Mouse (Mus musculus): ENCODE results near the gene Prss30.

The Prss30 gene

GRCm38 (mm10) chr17:23980297-23980909 is at the start of gene Prss30:
Gene Prss30, minus strand, starts transcription at chr17:23980566.
- ATAC-seq (ENCODE audit: low TSS enrichment) = no peak

DNA sequence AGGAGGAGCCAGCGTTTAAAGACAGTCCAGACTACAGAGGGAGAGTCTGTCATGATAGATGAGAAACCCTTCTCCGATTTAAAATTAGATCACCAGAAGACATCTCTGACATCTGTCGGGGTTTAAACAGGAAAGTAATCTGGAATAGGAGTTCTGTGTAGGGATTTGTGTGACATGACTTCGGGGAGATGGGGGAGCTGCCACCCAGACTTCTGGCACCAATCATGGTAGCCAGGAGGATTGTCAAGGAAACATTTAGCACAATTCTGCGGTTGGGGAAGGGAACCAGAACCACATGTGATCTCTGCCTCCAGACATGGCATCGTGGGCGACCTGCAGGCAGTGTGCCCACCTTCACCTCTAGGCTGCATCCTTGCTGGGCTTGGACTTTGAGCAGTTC is 49.1 kb upstream of the Prss30 start:
- peak; percentile 52; the same call in 1 of the 2 replicates for ATAC-seq (ENCODE audit: low TSS enrichment)

GRCm38 (mm10) chr17:24021375-24022199 is 41.2 kb upstream of the Prss30 start:
- no peak for ATAC-seq (ENCODE audit: low TSS enrichment)

- ATAC-seq (ENCODE audit: low TSS enrichment) = no peak
Observed at GRCm38 (mm10) chr17:24020696-24021095, 40.3 kb upstream of the Prss30 start.

GRCm38 (mm10) chr17:24015727-24016126 is 35.4 kb upstream of the Prss30 start:
- peak; percentile 74; the same call in 1 of the 2 replicates for ATAC-seq (ENCODE audit: low TSS enrichment)

DNA sequence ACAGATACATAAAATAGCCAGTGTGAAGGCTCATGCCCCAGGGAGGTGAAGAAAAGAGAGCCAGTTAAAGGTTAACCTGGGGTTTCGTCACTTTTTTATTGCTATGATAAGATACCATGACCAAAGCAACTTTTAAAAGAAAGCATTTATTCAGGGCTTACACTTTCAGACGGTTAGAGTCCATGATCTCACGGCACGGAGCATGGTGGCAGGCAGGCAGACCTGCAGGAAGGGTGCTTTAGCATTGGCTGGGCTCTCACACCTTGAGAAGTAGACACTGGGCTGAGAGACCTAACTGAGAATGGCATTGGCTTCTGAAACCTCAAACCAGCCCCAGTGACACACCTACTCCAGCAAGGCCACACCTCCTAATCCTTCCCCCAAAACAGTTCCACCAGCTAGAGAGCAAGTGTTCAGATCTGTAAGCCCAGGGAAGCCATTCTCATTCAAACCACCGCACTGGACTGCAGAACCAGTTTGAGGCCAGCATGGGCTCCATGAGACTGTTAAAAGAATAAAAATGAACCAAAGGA is 34.1 kb upstream of the Prss30 start:
- ATAC-seq (ENCODE audit: low TSS enrichment) = no peak

- no peak for ATAC-seq (ENCODE audit: low TSS enrichment)
Observed at GRCm38 (mm10) chr17:24012921-24013320, 32.6 kb upstream of the Prss30 start.

- ATAC-seq (ENCODE audit: low TSS enrichment) = no peak
Observed at GRCm38 (mm10) chr17:24009617-24010016, 29.3 kb upstream of the Prss30 start.

GRCm38 (mm10) chr17:24008105-24008504 is 27.7 kb upstream of the Prss30 start:
- ATAC-seq (ENCODE audit: low TSS enrichment) = no peak

GRCm38 (mm10) chr17:24007391-24007790 is 27.0 kb upstream of the Prss30 start:
- ATAC-seq (ENCODE audit: low TSS enrichment) = no peak

DNA sequence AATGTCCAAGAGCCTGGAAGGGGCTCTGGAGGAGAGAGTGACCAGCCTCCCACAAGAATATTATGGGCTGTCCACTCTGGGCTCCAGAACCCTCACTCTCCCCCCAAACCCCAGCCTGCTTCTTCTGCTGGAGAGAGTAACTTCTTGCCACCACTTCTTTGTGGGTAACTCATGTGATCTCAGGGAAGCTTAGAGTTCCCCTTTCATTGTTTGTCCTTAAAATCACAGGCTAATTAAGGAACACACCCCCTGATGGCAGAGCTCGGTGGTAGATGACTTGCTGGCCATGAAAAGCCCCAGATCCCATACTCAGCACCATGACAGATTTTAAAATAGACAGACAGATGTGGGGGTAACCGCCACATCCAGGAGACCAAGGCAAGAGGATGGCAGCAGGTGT is 26.6 kb upstream of the Prss30 start:
- no peak for ATAC-seq (ENCODE audit: low TSS enrichment)

GRCm38 (mm10) chr17:24005049-24005448 is 24.7 kb upstream of the Prss30 start:
- ATAC-seq (ENCODE audit: low TSS enrichment) = no peak

DNA sequence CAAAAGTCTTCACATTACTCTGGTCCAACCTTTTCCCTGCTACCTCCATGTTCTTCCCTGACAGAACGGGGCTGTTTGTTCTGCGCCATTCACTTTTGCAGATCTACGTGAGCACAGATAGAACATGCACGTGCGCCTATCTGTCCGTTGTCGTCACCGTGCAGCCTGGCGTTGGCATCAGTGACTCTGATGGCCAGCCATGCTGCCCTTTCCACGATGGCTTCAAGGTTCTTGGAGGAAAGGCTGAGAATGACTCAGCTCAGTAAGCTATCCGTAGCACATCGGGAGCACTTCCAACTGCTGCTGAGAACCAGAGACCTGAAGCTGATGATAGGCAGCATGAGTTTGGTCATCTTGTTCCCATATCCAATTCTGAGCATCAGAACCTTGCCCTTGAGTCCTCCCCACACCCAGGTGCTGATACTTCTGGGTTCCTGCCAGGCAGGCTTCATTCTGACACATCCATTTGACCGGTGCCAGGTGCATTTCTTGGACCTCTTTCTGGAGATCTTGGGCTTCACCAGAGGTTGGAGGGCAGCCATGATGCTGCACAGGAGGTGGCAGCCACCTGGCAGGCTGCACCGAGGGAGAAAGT is 23.8 kb upstream of the Prss30 start:
- ATAC-seq (ENCODE audit: low TSS enrichment) = no peak

- ATAC-seq (ENCODE audit: low TSS enrichment) = peak; percentile 86
Observed at GRCm38 (mm10) chr17:24000404-24000803, 20.0 kb upstream of the Prss30 start.

DNA sequence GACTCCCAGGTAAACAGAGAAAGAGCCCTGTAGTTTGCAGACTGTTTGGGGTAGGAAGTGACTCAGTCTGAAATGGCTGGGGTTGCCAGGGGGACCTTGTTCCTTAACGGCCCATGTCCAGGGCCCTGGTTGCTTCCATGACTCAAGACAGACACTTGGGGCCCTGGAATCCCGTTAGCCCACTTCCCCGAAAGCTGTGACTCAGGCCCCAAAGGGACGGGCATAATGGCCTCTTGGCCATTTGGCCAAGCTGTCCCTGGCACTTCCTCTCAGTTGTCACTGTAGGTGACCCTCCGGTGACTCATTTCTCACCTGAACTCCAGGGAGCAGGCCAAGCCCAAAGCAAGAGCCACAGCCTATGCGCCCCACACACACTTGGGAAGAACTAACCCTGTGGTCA is 18.0 kb upstream of the Prss30 start:
- ATAC-seq (ENCODE audit: low TSS enrichment) = no peak

DNA sequence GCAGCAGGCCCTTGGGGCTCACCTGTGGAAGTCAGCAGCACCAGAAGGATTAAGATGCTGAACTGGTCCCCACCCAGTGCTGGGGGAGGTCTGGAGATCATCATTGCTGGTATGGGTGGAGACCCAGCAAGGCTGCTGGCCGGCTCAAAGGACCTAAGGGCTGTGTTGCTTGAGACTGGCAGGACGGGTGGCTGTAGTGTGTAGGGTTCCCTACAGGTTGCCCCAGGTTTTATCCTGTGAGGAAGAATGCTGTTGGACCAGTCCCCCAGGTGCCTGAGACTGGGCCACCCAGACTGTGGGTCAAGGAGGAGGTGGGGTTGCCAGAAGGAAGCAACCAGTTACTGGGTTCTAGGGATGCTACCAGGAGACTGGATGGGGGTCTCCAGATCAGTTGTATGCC is 17.5 kb upstream of the Prss30 start, which contains the start of gene Prss22:
Prss22 (minus strand) TSS at position 200 of the 400 bp plus-strand sequence.
- ATAC-seq (ENCODE audit: low TSS enrichment) = no peak

GRCm38 (mm10) chr17:23995421-23995820 is 15.1 kb upstream of the Prss30 start:
- no peak for ATAC-seq (ENCODE audit: low TSS enrichment)

DNA sequence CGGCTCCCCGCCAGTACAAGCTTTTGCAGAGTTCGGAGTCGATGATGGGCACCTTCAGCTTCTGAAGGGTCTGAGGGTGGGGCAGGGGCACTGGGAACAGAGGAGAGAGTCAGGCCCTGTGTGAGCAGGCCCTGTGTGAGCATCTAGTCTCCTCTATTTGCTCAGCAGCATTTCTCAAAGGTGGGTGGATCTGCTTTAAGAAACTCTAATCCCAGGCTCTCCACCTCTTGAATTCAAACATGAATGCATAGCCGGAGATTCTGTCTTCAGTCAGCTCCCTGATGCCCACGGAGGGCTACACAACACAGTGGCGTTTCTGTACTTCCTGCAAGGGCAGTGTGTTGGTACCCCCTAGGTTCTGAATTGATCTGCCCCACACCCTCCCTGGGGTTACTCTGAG is 14.3 kb upstream of the Prss30 start:
- ATAC-seq (ENCODE audit: low TSS enrichment) = peak; percentile 70

GRCm38 (mm10) chr17:23993559-23994428 is 13.4 kb upstream of the Prss30 start:
- ATAC-seq (ENCODE audit: low TSS enrichment) = peak; percentile 71; the same call in 1 of the 2 replicates

DNA sequence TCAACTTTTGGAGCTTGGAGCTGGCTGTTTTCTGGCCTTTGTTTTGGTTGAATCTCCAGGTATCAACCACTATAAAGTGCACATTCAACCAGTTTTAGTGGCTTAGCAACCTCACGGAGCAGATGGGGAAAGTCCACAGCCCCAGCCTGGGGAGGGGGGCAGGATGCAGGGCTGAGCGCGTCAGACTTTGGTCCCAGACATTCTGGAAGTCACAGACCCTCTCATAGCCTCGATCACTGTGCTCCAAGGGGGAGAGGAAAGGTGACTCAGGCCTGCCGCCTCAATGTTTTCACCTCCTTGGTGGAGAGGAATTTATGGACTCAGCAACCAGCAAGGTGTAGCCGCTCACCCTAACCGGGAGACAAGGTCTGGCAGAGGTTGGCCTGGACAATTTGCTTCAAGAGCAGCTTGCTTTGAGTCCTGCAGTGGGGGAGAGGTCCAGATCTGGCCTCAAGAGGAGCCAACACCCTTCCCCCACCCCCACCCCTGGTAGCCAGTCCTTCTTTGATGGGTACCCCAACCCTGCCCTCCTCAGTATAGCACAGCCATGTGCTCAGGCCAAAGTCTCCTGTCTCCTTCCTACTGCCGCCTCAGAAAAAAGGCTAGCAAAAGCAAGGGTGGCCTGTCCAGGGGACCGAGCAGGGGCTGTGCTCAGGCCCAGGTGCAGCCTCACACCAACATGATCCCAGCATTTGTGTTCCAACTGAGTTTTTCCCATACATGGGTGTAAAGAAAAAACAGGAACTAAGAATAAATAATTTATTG is 12.6 kb upstream of the Prss30 start:
- no peak for ATAC-seq (ENCODE audit: low TSS enrichment)

GRCm38 (mm10) chr17:23989802-23990201 is 9.4 kb upstream of the Prss30 start:
- no peak for ATAC-seq (ENCODE audit: low TSS enrichment)
